Mouse (Mus musculus) testis, adult 2 months (tissue): ENCODE results near the gene 1700016K19Rik.

Experiments used
- CTCF ChIP-seq: fragments of 200-500 bp; IDR thresholded peaks from 2 replicates; pipeline ENCODE4 v1.5.1; 2012; ENCODE audit warnings: low read depth, mild to moderate bottlenecking, inconsistent platforms, low read length, moderate library complexity; ENCODE audit not compliant: control insufficient read depth, insufficient read depth, insufficient replicate concordance
- POLR2A ChIP-seq: fragments of 200-500 bp; IDR thresholded peaks from 2 replicates; pipeline ENCODE4 v1.6.1; 2012; ENCODE audit warnings: low read depth, mild to moderate bottlenecking, inconsistent platforms, low read length, moderate library complexity; ENCODE audit not compliant: control insufficient read depth

DNA sequence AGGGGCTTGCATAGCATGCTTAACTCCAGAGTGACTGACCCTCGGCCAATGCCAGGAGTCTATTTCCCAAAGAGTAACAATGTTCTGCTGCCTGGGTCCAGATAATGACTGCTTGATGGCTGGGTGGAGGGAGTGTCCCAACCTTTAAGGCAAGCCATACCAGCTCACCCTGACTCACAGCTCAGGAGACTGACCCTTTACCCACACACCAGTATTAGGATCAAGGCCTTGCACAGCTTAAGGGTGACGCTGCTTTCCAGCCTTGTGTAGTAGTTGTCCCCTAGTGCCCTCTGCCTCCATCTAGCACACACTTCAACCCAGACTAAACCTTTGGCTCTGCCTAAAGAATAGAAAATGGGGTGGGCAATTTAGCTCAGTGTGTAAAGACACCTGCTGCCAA is 8.4 kb downstream of the 1700016K19Rik start:
- TF ChIP-seq CTCF: no peak
- no peak for TF ChIP-seq POLR2A
